Mouse (Mus musculus) ES-E14 (cell line): ENCODE results near the gene Stk40.

Source experiments
- CHD2 ChIP-seq: IDR thresholded peaks from 2 replicates; pipeline ENCODE4 v1.6.1; 2014; ENCODE audit warnings: mild to moderate bottlenecking, low read depth, low read length, inconsistent platforms
- ZNF384 ChIP-seq: IDR thresholded peaks from 2 replicates; pipeline ENCODE4 v1.6.1; 2012; ENCODE audit warnings: low read depth, low read length, inconsistent platforms

GRCm38 (mm10) chr4:126156617-126157016, 52.9 kb downstream of the Stk40 start:
- TF ChIP-seq ZNF384 (no peak), CHD2 (no peak)
